In genomic region chr11:106338029-106338428, GRCm38 (mm10) we compare ENCODE assay signal across 23 mouse cellular contexts. TPM values are rescaled to one million over a fixed set of nuclear protein-coding genes. Genes with fewer than 3 reads are reported as not detected.
"Had no signal": no experiment of that assay in that cellular context is flagged by ENCODE, and none has a peak within 500 bp of the region (broad histone marks: within the 10 kb centered on the region; RNA-seq: fewer than 3 reads in every experiment).

No protein-coding gene starts in this region.

- H3K4me3 ChIP-seq: midbrain, embryonic 12.5 days; neural tube, embryonic 12.5 days had no signal

- H3K36me3 ChIP-seq: midbrain, embryonic 12.5 days; neural tube, embryonic 12.5 days had no signal

- H3K27ac ChIP-seq: liver, embryonic 14.5 days; midbrain, embryonic 12.5 days; neural tube, embryonic 12.5 days had no signal

- H3K27me3 ChIP-seq: midbrain, embryonic 12.5 days; neural tube, embryonic 12.5 days had no signal

- DNase-seq: lung, adult 18-20 months; lung, embryonic 14.5 days; lung, postnatal 10 days; lung, postnatal 4 days; right cerebral cortex, postnatal 14 days; spleen, adult 18-20 months; thymus, adult 2 months; thymus, postnatal 25 days; thymus, postnatal 4 days had no signal

- H3K4me1 ChIP-seq: neural tube, embryonic 12.5 days had no signal

RNA-seq across cellular contexts. Expression of gene Scn4a, which starts 15.1 kb away (rescaled TPM):
- polyA plus RNA-seq: midbrain, embryonic 12.5 days; midbrain, embryonic 14.5 days; midbrain, embryonic 16.5 days; neural tube, embryonic 14.5 days; stomach, embryonic 14.5 days had no signal

RNA-seq across cellular contexts. Expression of gene Prr29, which starts 27.2 kb away (rescaled TPM):
- total RNA-seq: megakaryocyte, adult 5-6 weeks; megakaryocyte-erythroid progenitor cell, adult 5-6 weeks; neutrophil, adult 5-6 weeks had no signal
- polyA plus RNA-seq: liver, embryonic 14.5 days; liver, embryonic 16.5 days; midbrain, embryonic 12.5 days; midbrain, embryonic 14.5 days; midbrain, embryonic 16.5 days; neural tube, embryonic 12.5 days; neural tube, embryonic 14.5 days had no signal

RNA-seq across cellular contexts. Expression of gene Gh, which starts 36.4 kb away (rescaled TPM):
- total RNA-seq: megakaryocyte, adult 5-6 weeks; megakaryocyte-erythroid progenitor cell, adult 5-6 weeks had no signal
- polyA plus RNA-seq: liver, embryonic 14.5 days; liver, embryonic 16.5 days; lung, embryonic 14.5 days; lung, embryonic 16.5 days; midbrain, embryonic 12.5 days; midbrain, embryonic 14.5 days; neural tube, embryonic 12.5 days; neural tube, embryonic 14.5 days; stomach, embryonic 14.5 days; stomach, embryonic 16.5 days; urinary bladder, adult 2 months had no signal
